Mouse (Mus musculus): ENCODE measurements around the gene Adgrv1.

- TF ChIP-seq POLR2A (IDR thresholded peaks at IDR 0.05; ENCODE audit: borderline replicate concordance, extremely low read depth, insufficient read depth, insufficient read length, poor library complexity, severe bottlenecking) (no peak), CTCF (IDR thresholded peaks at IDR 0.05; ENCODE audit: borderline replicate concordance, extremely low read depth, insufficient read depth, insufficient read length) (no peak)
Measured at GRCm38 (mm10) chr13:81358766-81359165, 274.2 kb downstream of the Adgrv1 start.
